Mouse (Mus musculus) monocyte, adult 2 months (primary cell): Measurements from ENCODE around the gene Slc8b1.
"Not testable (repeated sequence)": the region's sequence is repeated elsewhere in the genome, so short reads cannot be mapped to it uniquely, and the experiment has no call there.

ENCODE experiments used
- DNase-seq, 2 experiments: peaks; one replicate each; pipeline ENCODE4 v3.0.0; 2022; ENCODE audit warnings: low spot score in 2 of 2, low read depth in 1 of 2

Slc8b1 gene

GRCm38 (mm10) chr5:120495064-120495702, 15.8 kb upstream of the Slc8b1 start:
- no peak for DNase-seq

GRCm38 (mm10) chr5:120495703-120496226, 15.2 kb upstream of the Slc8b1 start:
- no peak for DNase-seq

- DNase-seq: no peak
These were observed 13.9 kb upstream of the Slc8b1 start for GRCm38 (mm10) chr5:120497071-120497470.

- DNase-seq: no peak
These were observed 11.8 kb upstream of the Slc8b1 start for GRCm38 (mm10) chr5:120499202-120499601.

- not testable (repeated sequence) for DNase-seq
These were observed 10.4 kb upstream of the Slc8b1 start for GRCm38 (mm10) chr5:120500609-120501008.

GRCm38 (mm10) chr5:120502147-120502621, 8.8 kb upstream of the Slc8b1 start:
- no peak for DNase-seq

GRCm38 (mm10) chr5:120502675-120503143, 8.3 kb upstream of the Slc8b1 start:
- no peak for DNase-seq

- DNase-seq: peak; percentile 26 to 56
These were observed 7.7 kb upstream of the Slc8b1 start, which contains the start of gene Plbd2 for GRCm38 (mm10) chr5:120503144-120503795. Gene Plbd2, minus strand, starts transcription at chr5:120503625.

- peak in 1 of 2 experiments; percentile 61 for DNase-seq
These were observed 5.6 kb upstream of the Slc8b1 start for GRCm38 (mm10) chr5:120505368-120505767.

- no peak for DNase-seq
These were observed 5.2 kb upstream of the Slc8b1 start for GRCm38 (mm10) chr5:120505781-120506180.

- DNase-seq: no peak
These were observed 4.5 kb upstream of the Slc8b1 start for GRCm38 (mm10) chr5:120506490-120506889.

- no peak for DNase-seq
These were observed 3.7 kb upstream of the Slc8b1 start for GRCm38 (mm10) chr5:120507311-120507710.

GRCm38 (mm10) chr5:120511643-120512220, 764 bp downstream of the Slc8b1 start:
- DNase-seq: peak; percentile 76 to 78

- no peak for DNase-seq
These were observed 2.1 kb downstream of the Slc8b1 start for GRCm38 (mm10) chr5:120512911-120513555.

- DNase-seq: peak in 1 of 2 experiments; percentile 55
These were observed 3.2 kb downstream of the Slc8b1 start for GRCm38 (mm10) chr5:120514031-120514677.

- DNase-seq: no peak
These were observed 3.8 kb downstream of the Slc8b1 start for GRCm38 (mm10) chr5:120514754-120515153.

- no peak for DNase-seq
These were observed 4.5 kb downstream of the Slc8b1 start for GRCm38 (mm10) chr5:120515451-120515850.

- peak; percentile 23 to 76 for DNase-seq
These were observed 5.4 kb downstream of the Slc8b1 start for GRCm38 (mm10) chr5:120516221-120516984.

GRCm38 (mm10) chr5:120517552-120517951, 6.6 kb downstream of the Slc8b1 start:
- DNase-seq: peak; percentile 81 to 82

GRCm38 (mm10) chr5:120522649-120523048, 11.7 kb downstream of the Slc8b1 start:
- DNase-seq: no peak
